ENCODE assay signal across 10 mouse cellular contexts in genomic region chr7:49451240-49451639, GRCm38 (mm10).
DNase-seq lines count a peak whose midpoint lies in the region; ATAC-seq and TF ChIP-seq lines count a peak whose summit lies in the region.
"Had no signal": no experiment of that assay in that cellular context is flagged by ENCODE, and none has a peak within 500 bp of the region (broad histone marks: within the 10 kb centered on the region; RNA-seq: fewer than 3 reads in every experiment).

No protein-coding gene starts in this region.

- no peak overlapping the region for H3K9ac ChIP-seq in kidney, embryonic 15.5 days
- no peak overlapping the region for H3K9ac ChIP-seq in embryonic facial prominence, embryonic 15.5 days
- H3K9ac ChIP-seq in liver, postnatal 0 days (replicated peaks), result no peak overlapping the region

- H3K4me1 ChIP-seq in kidney, embryonic 15.5 days, result peaks cover 26% of the 10 kb centered on the region
- peaks cover 31% of the 10 kb centered on the region for H3K4me1 ChIP-seq in embryonic facial prominence, embryonic 15.5 days
- H3K4me1 ChIP-seq in liver, postnatal 0 days (ENCODE audit: insufficient read depth), result peaks cover 14% of the 10 kb centered on the region

- 79% methylated on average over 10 of the region's 10 CpGs for WGBS in kidney, embryonic 15.5 days
- WGBS in embryonic facial prominence, embryonic 15.5 days, result 65% methylated on average over 10 of the region's 10 CpGs
- 42% methylated on average over 10 of the region's 10 CpGs for WGBS in liver, postnatal 0 days (ENCODE audit: insufficient replicate concordance)

- peak overlapping the region; percentile 54 for H3K4me2 ChIP-seq in kidney, embryonic 15.5 days
- peak overlapping the region; percentile 47 for H3K4me2 ChIP-seq in embryonic facial prominence, embryonic 15.5 days (replicated peaks)
- H3K4me2 ChIP-seq in liver, postnatal 0 days (ENCODE audit: low read depth, low read length), result peak overlapping the region; percentile 20

- no peaks in the 10 kb centered on the region for H3K9me3 ChIP-seq in kidney, embryonic 15.5 days (replicated peaks)
- H3K9me3 ChIP-seq in embryonic facial prominence, embryonic 15.5 days (replicated peaks), result no peaks in the 10 kb centered on the region
- no peaks in the 10 kb centered on the region for H3K9me3 ChIP-seq in liver, postnatal 0 days (ENCODE audit: low read length)

- no peak for DNase-seq in kidney, adult 8-10 months
- DNase-seq in NIH3T3 (ENCODE audit: low read depth), result peak; percentile 54
- DNase-seq in liver, postnatal 0 days, result no peak
- no peak for DNase-seq in B cell, adult 2 months
- no peak for DNase-seq in thymus, postnatal 4 days
- DNase-seq: cerebellum, adult 9-10 months had no signal

- TF ChIP-seq EP300 in liver, postnatal 0 days (IDR thresholded peaks at IDR 0.05; ENCODE audit: low read depth), result no peak

- H3K36me3 ChIP-seq in kidney, embryonic 15.5 days, result peaks cover 12% of the 10 kb centered on the region; the same call in 1 of the 2 replicates
- no peaks in the 10 kb centered on the region; the same call in 1 of the 2 replicates for H3K36me3 ChIP-seq in embryonic facial prominence, embryonic 15.5 days
- 0 out of 2 replicates have a peak, but pooled peaks cover 4% of the 10 kb centered on the region for H3K36me3 ChIP-seq in liver, postnatal 0 days (replicated peaks; ENCODE audit: insufficient read depth, low read length)

- TF ChIP-seq CTCF in liver, postnatal 0 days (IDR thresholded peaks at IDR 0.05; ENCODE audit: low read depth), result no peak

- ATAC-seq in kidney, embryonic 15.5 days (replicated peaks; ENCODE audit: low FRiP score), result no peak
- ATAC-seq in embryonic facial prominence, embryonic 15.5 days (ENCODE audit: insufficient number of reproducible peaks, low FRiP score, low TSS enrichment, low read depth), result no peak
- no peak for ATAC-seq in liver, postnatal 0 days
- ATAC-seq in erythroid progenitor cell, adult 5-6 weeks (replicated peaks; ENCODE audit: low FRiP score, poor library complexity, severe bottlenecking), result no peak

- H3K27me3 ChIP-seq in kidney, embryonic 15.5 days, result no peaks in the 10 kb centered on the region
- H3K27me3 ChIP-seq in embryonic facial prominence, embryonic 15.5 days, result 0 out of 2 replicates have a peak, but pooled peaks cover 3% of the 10 kb centered on the region
- no peaks in the 10 kb centered on the region for H3K27me3 ChIP-seq in liver, postnatal 0 days (ENCODE audit: insufficient read depth, low read length)
- H3K27me3 ChIP-seq: Patski had no signal

- H3K27ac ChIP-seq in kidney, embryonic 15.5 days, result peak overlapping the region; percentile 73
- H3K27ac ChIP-seq in embryonic facial prominence, embryonic 15.5 days (replicated peaks), result peak overlapping the region; percentile 67; the same call in 1 of the 2 replicates
- H3K27ac ChIP-seq in liver, postnatal 0 days (ENCODE audit: low read depth), result no peak overlapping the region

- H3K4me3 ChIP-seq in kidney, embryonic 15.5 days (replicated peaks), result no peak overlapping the region; the same call in 1 of the 2 replicates
- peak overlapping the region; percentile 19 for H3K4me3 ChIP-seq in embryonic facial prominence, embryonic 15.5 days (replicated peaks)
- no peak overlapping the region for H3K4me3 ChIP-seq in liver, postnatal 0 days (ENCODE audit: low read depth, low read length)
